Mouse (Mus musculus) embryonic fibroblast, embryonic 13.5 days (primary cell): ENCODE measurements at regions not wholly inside any gene's neighbourhood (a gene's known extent, or its start where the extent isn't known, plus 50 kb on each side); places are given as distances from the start of the nearest gene placed in this dataset.

ENCODE experiments used
- CTCF ChIP-seq: IDR thresholded peaks from 2 replicates; pipeline ENCODE4 v1.5.1; 2011; ENCODE audit warnings: mild to moderate bottlenecking, control low read depth, low read length, moderate library complexity, borderline replicate concordance; ENCODE audit not compliant: insufficient read depth
- POLR2A ChIP-seq: IDR thresholded peaks from 2 replicates; pipeline ENCODE4 v1.6.1; 2011; ENCODE audit warnings: low read depth, mild to moderate bottlenecking, control low read depth, low read length, moderate library complexity

- TF ChIP-seq CTCF (no peak), POLR2A (no peak)
Measured at GRCm38 (mm10) chr3:123838385-123839170, 147.9 kb upstream of the Ndst3 start.
